ENCODE assay signal across 30 mouse cellular contexts in genomic region chr17:64523899-64524298, GRCm38 (mm10).
"Had no signal": no experiment of that assay in that cellular context is flagged by ENCODE, and none has a peak within 500 bp of the region (broad histone marks: within the 10 kb centered on the region; RNA-seq: fewer than 3 reads in every experiment).

No protein-coding gene starts in this region.

- H3K27ac ChIP-seq: left cerebral cortex, adult 2 months; limb, embryonic 12.5 days; limb, embryonic 13.5 days; limb, embryonic 15.5 days; liver, embryonic 12.5 days; liver, embryonic 13.5 days; liver, embryonic 14.5 days; liver, embryonic 15.5 days; lung, embryonic 15.5 days; macrophage; midbrain, embryonic 10.5 days; midbrain, embryonic 12.5 days; midbrain, embryonic 13.5 days; midbrain, embryonic 15.5 days; neural tube, embryonic 12.5 days had no signal

- ATAC-seq: liver, embryonic 12.5 days; liver, postnatal 0 days; lung, postnatal 0 days; midbrain, embryonic 13.5 days; midbrain, embryonic 15.5 days; midbrain, embryonic 16.5 days had no signal

- DNase-seq: left cerebral cortex, postnatal 4 days; liver; liver, embryonic 13.5 days; liver, postnatal 0 days; lung, adult 18-20 months; lung, adult 2 months; lung, embryonic 14.5 days; lung, postnatal 10 days; lung, postnatal 14 days; lung, postnatal 36 days; lung, postnatal 4 days; midbrain, embryonic 14.5 days had no signal

- H3K4me3 ChIP-seq: left cerebral cortex, adult 2 months; limb, embryonic 12.5 days; limb, embryonic 13.5 days; limb, embryonic 15.5 days; liver, embryonic 12.5 days; liver, embryonic 13.5 days; liver, embryonic 15.5 days; lung, embryonic 15.5 days; megakaryocyte, embryonic 14.5 days; midbrain, embryonic 10.5 days; midbrain, embryonic 12.5 days; midbrain, embryonic 13.5 days; midbrain, embryonic 15.5 days; neural tube, embryonic 12.5 days had no signal

- H3K9me3 ChIP-seq: limb, embryonic 12.5 days; limb, embryonic 13.5 days; limb, embryonic 15.5 days; liver, embryonic 12.5 days; liver, embryonic 13.5 days; liver, embryonic 15.5 days; lung, embryonic 15.5 days; midbrain, embryonic 10.5 days; midbrain, embryonic 12.5 days; midbrain, embryonic 13.5 days; midbrain, embryonic 15.5 days; neural tube, embryonic 12.5 days had no signal

- H3K36me3 ChIP-seq: limb, embryonic 12.5 days; limb, embryonic 13.5 days; limb, embryonic 15.5 days; liver, embryonic 12.5 days; liver, embryonic 13.5 days; liver, embryonic 15.5 days; lung, embryonic 15.5 days; midbrain, embryonic 10.5 days; midbrain, embryonic 12.5 days; midbrain, embryonic 13.5 days; midbrain, embryonic 15.5 days; neural tube, embryonic 12.5 days had no signal

- H3K9ac ChIP-seq: limb, embryonic 12.5 days; limb, embryonic 13.5 days; limb, embryonic 15.5 days; liver, embryonic 12.5 days; liver, embryonic 13.5 days; liver, embryonic 14.5 days; liver, embryonic 15.5 days; liver, postnatal 0 days; lung, embryonic 14.5 days; lung, embryonic 15.5 days; midbrain, embryonic 12.5 days; midbrain, embryonic 13.5 days; midbrain, embryonic 15.5 days; neural tube, embryonic 12.5 days had no signal

- H3K4me1 ChIP-seq: limb, embryonic 12.5 days; limb, embryonic 13.5 days; limb, embryonic 15.5 days; liver, embryonic 12.5 days; liver, embryonic 13.5 days; liver, embryonic 15.5 days; megakaryocyte, embryonic 14.5 days; midbrain, embryonic 10.5 days; midbrain, embryonic 12.5 days; midbrain, embryonic 13.5 days; midbrain, embryonic 15.5 days; neural tube, embryonic 12.5 days had no signal

- H3K27me3 ChIP-seq: limb, embryonic 12.5 days; limb, embryonic 13.5 days; limb, embryonic 15.5 days; liver, embryonic 12.5 days; liver, embryonic 13.5 days; liver, embryonic 15.5 days; lung, embryonic 15.5 days; megakaryocyte, embryonic 14.5 days; midbrain, embryonic 12.5 days; midbrain, embryonic 13.5 days; midbrain, embryonic 15.5 days; neural tube, embryonic 12.5 days had no signal

- H3K4me2 ChIP-seq: limb, embryonic 12.5 days; limb, embryonic 13.5 days; limb, embryonic 15.5 days; liver, embryonic 12.5 days; liver, embryonic 13.5 days; liver, embryonic 15.5 days; lung, embryonic 14.5 days; lung, embryonic 15.5 days; midbrain, embryonic 11.5 days; midbrain, embryonic 12.5 days; midbrain, embryonic 13.5 days; midbrain, embryonic 15.5 days; neural tube, embryonic 12.5 days had no signal
